Mouse (Mus musculus) heart, postnatal 0 days (tissue): ENCODE data around the gene Rgcc.

Experiments
- CTCF ChIP-seq: IDR thresholded peaks from 2 replicates; pipeline ENCODE4 v1.5.1; 2016; ENCODE audit warnings: antibody characterized with exemption, control low read depth, low read depth
- EP300 ChIP-seq: IDR thresholded peaks from 2 replicates; pipeline ENCODE4 v1.6.1; 2016; ENCODE audit warnings: antibody characterized with exemption, low read depth

DNA sequence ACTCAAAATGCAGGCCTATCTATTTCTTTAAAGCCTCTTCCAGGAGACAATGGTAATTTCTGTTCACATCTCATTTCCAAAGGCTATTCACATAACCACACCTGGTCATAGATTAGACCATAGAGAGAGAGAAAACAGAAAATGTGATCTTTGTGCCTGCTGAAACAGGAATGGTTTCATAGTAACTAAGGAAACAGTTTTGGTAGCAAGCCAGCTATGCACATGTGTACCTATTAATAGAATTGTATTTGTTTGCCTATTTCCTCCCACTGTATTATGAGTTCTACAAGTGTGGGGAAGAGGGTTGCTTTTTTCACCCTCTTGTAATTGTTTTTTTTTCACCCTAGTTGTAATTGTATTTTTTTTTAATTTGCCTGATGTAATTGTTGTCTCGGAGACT, 31.9 kb downstream of the Rgcc start:
- TF ChIP-seq EP300 = no peak
- TF ChIP-seq CTCF = no peak
